Mouse (Mus musculus): Measurements from ENCODE around the gene Nasp.
A peak's percentile ranks its signal among the peaks of the same experiment; 100 is the strongest.

The Nasp gene

GRCm38 (mm10) chr4:116635197-116635596 is 7.5 kb upstream of the Nasp start:
- no peak for DNase-seq (ENCODE audit: low read depth)

- DNase-seq (ENCODE audit: low read depth) = peak; percentile 72
Measured at GRCm38 (mm10) chr4:116627359-116627716, 403 bp downstream of the Nasp start.

GRCm38 (mm10) chr4:116626658-116627358 is 933 bp downstream of the Nasp start:
- peak; percentile 37 for DNase-seq (ENCODE audit: low read depth)

GRCm38 (mm10) chr4:116624831-116625230 is 2.9 kb downstream of the Nasp start:
- DNase-seq (ENCODE audit: low read depth) = no peak

GRCm38 (mm10) chr4:116615237-116615636 is 12.5 kb downstream of the Nasp start:
- no peak for DNase-seq (ENCODE audit: low read depth)

- DNase-seq (ENCODE audit: low read depth) = no peak
Measured at GRCm38 (mm10) chr4:116612621-116613020, 15.1 kb downstream of the Nasp start.

- DNase-seq (ENCODE audit: low read depth) = peak; percentile 74
Measured at GRCm38 (mm10) chr4:116596978-116597881, 30.5 kb downstream of the Nasp start.

- DNase-seq (ENCODE audit: low read depth) = no peak
Measured at GRCm38 (mm10) chr4:116596379-116596778, 31.4 kb downstream of the Nasp start, which contains the start of gene Ccdc17. Gene Ccdc17 (plus strand): TSS chr4:116596654.

- no peak for DNase-seq (ENCODE audit: low read depth)
Measured at GRCm38 (mm10) chr4:116595793-116596192, 31.9 kb downstream of the Nasp start.

GRCm38 (mm10) chr4:116558151-116558882 is 69.4 kb downstream of the Nasp start:
- no peak for DNase-seq (ENCODE audit: low read depth)

GRCm38 (mm10) chr4:116557306-116558121 is 70.2 kb downstream of the Nasp start, which contains the start of gene Gpbp1l1:
Gene Gpbp1l1 (plus strand): TSS chr4:116557658.
- DNase-seq (ENCODE audit: low read depth) = peak; percentile 88

GRCm38 (mm10) chr4:116556561-116557305 is 71.0 kb downstream of the Nasp start:
- DNase-seq (ENCODE audit: low read depth) = peak; percentile 83

- DNase-seq (ENCODE audit: low read depth) = peak; percentile 59
Measured at GRCm38 (mm10) chr4:116555413-116556300, 72.1 kb downstream of the Nasp start, which contains the start of gene Tmem69. Gene Tmem69 (minus strand): TSS chr4:116555936.

GRCm38 (mm10) chr4:116553035-116553434 is 74.7 kb downstream of the Nasp start:
- DNase-seq (ENCODE audit: low read depth) = no peak

Measured in fibroblast of lung, adult 2 months (primary cell).